Mouse (Mus musculus) stomach, postnatal 0 days (tissue): Measurements from ENCODE around the gene Cdr2.

Experiments
- CTCF ChIP-seq: IDR thresholded peaks from 2 replicates; pipeline ENCODE4 v1.5.1; 2016; ENCODE audit warnings: antibody characterized with exemption, low read depth, mild to moderate bottlenecking, moderate library complexity
- EP300 ChIP-seq: optimal IDR thresholded peaks from 2 replicates; pipeline ENCODE3; 2016; ENCODE audit warnings: antibody characterized with exemption

DNA sequence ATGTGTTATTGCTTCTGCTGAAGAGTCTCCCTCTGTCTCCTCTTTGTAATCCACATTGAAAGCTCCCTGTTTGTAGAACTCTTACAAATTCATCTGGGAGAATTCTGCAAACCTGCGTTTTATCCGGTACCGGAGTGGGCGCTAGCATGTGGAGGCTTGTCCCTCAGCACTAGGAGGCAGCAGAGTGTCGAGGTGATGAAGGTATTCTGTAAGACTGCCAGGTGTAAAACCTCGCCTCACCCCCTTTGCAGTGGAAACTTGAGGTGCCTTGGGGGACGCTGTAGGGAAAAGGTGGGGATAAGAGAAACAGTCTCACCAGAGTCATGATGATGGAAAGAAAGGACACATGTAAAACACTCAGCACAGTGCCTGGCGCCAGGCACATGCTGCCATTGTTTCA is 38.2 kb upstream of the Cdr2 start:
- peak; percentile 70 for TF ChIP-seq CTCF
- no peak for TF ChIP-seq EP300
